Mouse (Mus musculus): Measurements from ENCODE around the gene Phtf2.
"Not testable (repeated sequence)": the region's sequence is repeated elsewhere in the genome, so short reads cannot be mapped to it uniquely, and the experiment has no call there.

The Phtf2 gene

GRCm38 (mm10) chr5:20864216-20864969 is 17.5 kb downstream of the Phtf2 start:
- DNase-seq (ENCODE audit: low spot score): no peak

- no peak for DNase-seq (ENCODE audit: low spot score)
These were observed 20.0 kb downstream of the Phtf2 start for GRCm38 (mm10) chr5:20861901-20862300.

- no peak for DNase-seq (ENCODE audit: low spot score)
These were observed 21.4 kb downstream of the Phtf2 start for GRCm38 (mm10) chr5:20860565-20860964.

- no peak for DNase-seq (ENCODE audit: low spot score)
These were observed 23.5 kb downstream of the Phtf2 start for GRCm38 (mm10) chr5:20858404-20858803.

- DNase-seq (ENCODE audit: low spot score): no peak
These were observed 26.9 kb downstream of the Phtf2 start for GRCm38 (mm10) chr5:20855066-20855465.

GRCm38 (mm10) chr5:20847010-20847409 is 34.9 kb downstream of the Phtf2 start:
- DNase-seq (ENCODE audit: low spot score): no peak

GRCm38 (mm10) chr5:20843816-20844215 is 38.1 kb downstream of the Phtf2 start:
- no peak for DNase-seq (ENCODE audit: low spot score)

- DNase-seq (ENCODE audit: low spot score): no peak
These were observed 38.5 kb downstream of the Phtf2 start for GRCm38 (mm10) chr5:20843405-20843804.

GRCm38 (mm10) chr5:20837082-20837481 is 44.8 kb downstream of the Phtf2 start:
- DNase-seq (ENCODE audit: low spot score): no peak

GRCm38 (mm10) chr5:20834399-20834798 is 47.5 kb downstream of the Phtf2 start:
- DNase-seq (ENCODE audit: low spot score): no peak

GRCm38 (mm10) chr5:20831433-20831832 is 50.5 kb downstream of the Phtf2 start:
- no peak for DNase-seq (ENCODE audit: low spot score)

GRCm38 (mm10) chr5:20830717-20831116 is 51.2 kb downstream of the Phtf2 start:
- DNase-seq (ENCODE audit: low spot score): no peak

- no peak for DNase-seq (ENCODE audit: low spot score)
These were observed 60.3 kb downstream of the Phtf2 start for GRCm38 (mm10) chr5:20821647-20822046.

- no peak for DNase-seq (ENCODE audit: low spot score)
These were observed 60.8 kb downstream of the Phtf2 start for GRCm38 (mm10) chr5:20821122-20821521.

GRCm38 (mm10) chr5:20815094-20815493 is 66.8 kb downstream of the Phtf2 start:
- DNase-seq (ENCODE audit: low spot score): no peak

GRCm38 (mm10) chr5:20810449-20810848 is 71.5 kb downstream of the Phtf2 start:
- no peak for DNase-seq (ENCODE audit: low spot score)

- no peak for DNase-seq (ENCODE audit: low spot score)
These were observed 86.0 kb downstream of the Phtf2 start for GRCm38 (mm10) chr5:20795932-20796331.

GRCm38 (mm10) chr5:20791793-20792554 is 90.0 kb downstream of the Phtf2 start:
- DNase-seq (ENCODE audit: low spot score): no peak

- not testable (repeated sequence) for DNase-seq (ENCODE audit: low spot score)
These were observed 95.5 kb downstream of the Phtf2 start for GRCm38 (mm10) chr5:20786471-20786870.

GRCm38 (mm10) chr5:20781116-20781515 is 100.8 kb downstream of the Phtf2 start:
- no peak for DNase-seq (ENCODE audit: low spot score)

GRCm38 (mm10) chr5:20779191-20779590 is 102.7 kb downstream of the Phtf2 start:
- no peak for DNase-seq (ENCODE audit: low spot score)

- no peak for DNase-seq (ENCODE audit: low spot score)
These were observed 103.5 kb downstream of the Phtf2 start for GRCm38 (mm10) chr5:20778274-20778984.

- no peak for DNase-seq (ENCODE audit: low spot score)
These were observed 108.6 kb downstream of the Phtf2 start for GRCm38 (mm10) chr5:20773341-20773740.
